Mouse (Mus musculus): ENCODE results near the gene Ereg.

GRCm38 (mm10) chr5:91027840-91028239, 46.6 kb upstream of the Ereg start:
- TF ChIP-seq POLR2A (IDR thresholded peaks at IDR 0.05; ENCODE audit: extremely low read depth, insufficient read depth, low read length) = no peak
- TF ChIP-seq CTCF (IDR thresholded peaks at IDR 0.05; ENCODE audit: low read depth, low read length) = no peak
